Comparison of ENCODE assay signal across 25 mouse cellular contexts in genomic region chr4:117904761-117905160, GRCm38 (mm10). TPM values are rescaled to one million over a fixed set of nuclear protein-coding genes. Genes with fewer than 3 reads are reported as not detected.
"Had no signal": no experiment of that assay in that cellular context is flagged by ENCODE, and none has a peak within 500 bp of the region (broad histone marks: within the 10 kb centered on the region; RNA-seq: fewer than 3 reads in every experiment).

No protein-coding gene starts in this region.

- DNase-seq: kidney, postnatal 10 days; kidney, postnatal 36 days; left cerebral cortex, postnatal 4 days; liver, postnatal 0 days; lung, postnatal 10 days; lung, postnatal 36 days; retina, postnatal 1 day; spleen, adult 18-20 months; thymus, adult 2 months; thymus, postnatal 14 days; thymus, postnatal 4 days had no signal

- H3K27ac ChIP-seq: kidney, embryonic 15.5 days; limb, embryonic 12.5 days; limb, embryonic 15.5 days; liver, embryonic 14.5 days; lung, embryonic 15.5 days; midbrain, embryonic 10.5 days; midbrain, embryonic 13.5 days; neural tube, embryonic 13.5 days; stomach, embryonic 15.5 days had no signal

- ATAC-seq: liver, postnatal 0 days; midbrain, embryonic 13.5 days; midbrain, embryonic 16.5 days had no signal

- H3K4me3 ChIP-seq: kidney, embryonic 15.5 days; limb, embryonic 12.5 days; limb, embryonic 15.5 days; lung, embryonic 15.5 days; megakaryocyte, embryonic 14.5 days; midbrain, embryonic 10.5 days; midbrain, embryonic 13.5 days; myocyte; neural tube, embryonic 13.5 days; stomach, embryonic 15.5 days had no signal

RNA-seq across cellular contexts. Expression of gene B4galt2, which starts 21.5 kb away (rescaled TPM):
- total RNA-seq: monocyte, adult 5-6 weeks; neutrophil, adult 5-6 weeks had no signal

RNA-seq across cellular contexts. Expression of gene Artn, which starts 24.8 kb away (rescaled TPM):
- total RNA-seq: monocyte, adult 5-6 weeks; neutrophil, adult 5-6 weeks had no signal
